ENCODE assay signal across 8 mouse cellular contexts in the genomic region with DNA sequence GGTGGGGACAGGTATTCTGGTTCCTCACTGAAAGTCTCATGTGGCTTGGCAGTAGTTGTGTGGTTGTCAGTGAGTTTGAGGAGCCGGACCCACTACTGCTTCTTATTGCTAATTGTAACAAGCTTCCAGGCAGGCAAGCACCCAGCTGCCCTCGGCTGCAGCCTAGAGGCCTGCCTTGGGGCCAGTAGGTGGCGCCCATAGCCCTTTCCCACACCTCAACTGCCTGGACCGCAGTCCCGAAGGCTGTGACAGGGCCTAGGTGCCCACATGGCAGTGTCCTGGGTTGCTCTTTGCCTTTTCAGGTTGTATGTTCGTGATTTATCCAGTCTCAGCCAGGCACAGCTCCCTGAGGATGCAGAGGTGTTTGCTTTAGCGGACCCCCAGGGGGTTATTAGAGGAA. TPM values are rescaled to one million over a fixed set of nuclear protein-coding genes. Genes with fewer than 3 reads are reported as not detected.
DNase-seq lines count a peak whose midpoint lies in the region; ATAC-seq lines count a peak whose summit lies in the region.

No protein-coding gene starts in this region.

- peak; percentile 67 for DNase-seq in adipocyte (ENCODE audit: low spot score)
- peak; percentile 80 for DNase-seq in embryo, embryonic 10.5 days (ENCODE audit: low spot score)
- DNase-seq in gastrocnemius, postnatal 36 days: peak; percentile 63 to 76
- peak; percentile 83 for DNase-seq in intestine, embryonic 14.5 days (ENCODE audit: low spot score)
- DNase-seq in left cerebral cortex, postnatal 10 days (ENCODE audit: extremely low spot score in 1 of 2, low spot score in 2 of 2): peak; percentile 57 to 86
- peak; percentile 70 for DNase-seq in mesoderm, embryonic 11.5 days (ENCODE audit: low read depth, low spot score)
- DNase-seq in right cerebral cortex, postnatal 25 days: peak; percentile 72
- DNase-seq in urinary bladder, postnatal 25 days (ENCODE audit: low spot score): peak; percentile 69

- H3K27me3 ChIP-seq in intestine, embryonic 14.5 days (replicated peaks; ENCODE audit: control insufficient read depth, insufficient read depth, low read length): no peaks in the 10 kb centered on the region

- no peak overlapping the region for H3K4me3 ChIP-seq in intestine, embryonic 14.5 days (ENCODE audit: low read depth, low read length)

- H3K36me3 ChIP-seq in intestine, embryonic 14.5 days (ENCODE audit: control insufficient read depth, insufficient read depth, low read length): no peaks in the 10 kb centered on the region

- intact Hi-C loops in gastrocnemius, postnatal 36 days (cut with DNase I): loop anchor here (5.0 kb wide), 3 partner anchors 143 to 218 kb away; a partner anchor contains a TSS
- intact Hi-C loops in left cerebral cortex, postnatal 10 days (cut with DNase I): loop anchor here (5.0 kb wide), 1 partner anchor 158 kb away; a partner anchor contains a TSS

- no peak overlapping the region for H3K9ac ChIP-seq in intestine, embryonic 14.5 days (ENCODE audit: low read length)

- H3K27ac ChIP-seq in intestine, embryonic 14.5 days (ENCODE audit: low read depth): no peak overlapping the region

- H3K4me1 ChIP-seq in intestine, embryonic 14.5 days (replicated peaks; ENCODE audit: control insufficient read depth, insufficient read depth, low read length): peaks cover 5% of the 10 kb centered on the region; the same call in 1 of the 2 replicates

- 14% methylated on average over 7 of the region's 7 CpGs for WGBS in intestine, embryonic 14.5 days

- peak; percentile 86 for ATAC-seq in intestine, embryonic 14.5 days (replicated peaks; ENCODE audit: low FRiP score, low TSS enrichment, low read depth)

- H3K4me2 ChIP-seq in intestine, embryonic 14.5 days (ENCODE audit: low read length): no peak overlapping the region

- no peaks in the 10 kb centered on the region for H3K9me3 ChIP-seq in intestine, embryonic 14.5 days (ENCODE audit: control insufficient read depth, low read length)

RNA-seq across cellular contexts. Expression of a gene that starts 16.2 kb away (rescaled TPM):
- 10 to 100 TPM; 48.6 to 50.9 TPM for total RNA-seq in gastrocnemius, postnatal 36 days (2021)
- polyA plus RNA-seq in intestine, embryonic 14.5 days (2014; fragmentation: Nextera tagmentation; extraction: Ambion mirVana): 50.8 and 51.1 TPM in 2 replicates
- 10 to 100 TPM; 43.9 to 44.9 TPM for total RNA-seq in left cerebral cortex, postnatal 10 days (2021)
